Mouse (Mus musculus) WW6 (cell line): ENCODE measurements around the gene Henmt1.
A peak's percentile ranks its signal among the peaks of the same experiment; 100 is the strongest.

Experiments used
- DNase-seq: peaks from one replicate; pipeline ENCODE4 v3.0.0-alpha.2; 2013; ENCODE audit warnings: low read depth, low spot score

The Henmt1 gene

DNA sequence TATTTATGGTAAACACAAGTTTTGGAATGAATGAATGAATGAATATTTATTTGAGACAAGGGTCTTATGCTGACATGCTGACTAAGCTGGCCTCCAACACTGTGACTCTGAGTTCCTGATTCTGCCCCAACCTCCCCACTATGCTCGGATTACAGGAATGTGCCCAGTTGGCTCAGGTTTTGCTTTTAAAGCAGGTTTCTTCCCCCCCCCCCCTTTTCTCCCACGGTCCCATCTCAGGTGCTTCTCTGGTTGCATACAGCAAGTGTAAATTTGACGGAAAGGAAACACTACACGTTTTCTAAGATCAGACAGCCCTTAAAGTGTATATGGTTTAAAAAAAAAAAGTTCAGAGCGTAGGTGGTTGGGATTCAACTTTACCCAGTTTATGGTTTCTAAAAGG lies at the start of gene Henmt1:
Gene Henmt1 (plus strand): TSS at position 301 of the 400 bp plus-strand sequence.
- DNase-seq = no peak

DNA sequence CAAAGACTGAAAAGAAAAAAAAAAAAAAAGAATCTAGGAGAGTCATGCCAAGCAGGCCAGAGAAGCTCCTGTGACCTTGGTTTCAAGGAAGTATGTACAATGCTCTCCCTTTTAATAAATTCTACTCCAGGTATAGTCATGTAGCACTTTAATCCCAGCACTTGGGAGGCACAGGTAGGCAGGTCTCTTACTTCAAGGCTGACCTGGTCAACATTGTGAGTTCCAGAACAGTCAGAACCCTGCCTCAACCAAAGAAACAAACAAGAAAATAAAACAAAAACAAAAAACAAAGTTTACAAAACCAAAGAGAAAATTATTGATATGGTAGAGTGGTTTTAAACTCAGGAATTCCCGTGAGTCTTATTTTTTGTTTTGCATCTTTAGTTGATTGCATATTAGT lies 49.8 kb upstream of the Henmt1 start, which contains the start of gene Fndc7:
Gene Fndc7 (minus strand): TSS at position 101 of the 400 bp plus-strand sequence.
- DNase-seq = no peak

DNA sequence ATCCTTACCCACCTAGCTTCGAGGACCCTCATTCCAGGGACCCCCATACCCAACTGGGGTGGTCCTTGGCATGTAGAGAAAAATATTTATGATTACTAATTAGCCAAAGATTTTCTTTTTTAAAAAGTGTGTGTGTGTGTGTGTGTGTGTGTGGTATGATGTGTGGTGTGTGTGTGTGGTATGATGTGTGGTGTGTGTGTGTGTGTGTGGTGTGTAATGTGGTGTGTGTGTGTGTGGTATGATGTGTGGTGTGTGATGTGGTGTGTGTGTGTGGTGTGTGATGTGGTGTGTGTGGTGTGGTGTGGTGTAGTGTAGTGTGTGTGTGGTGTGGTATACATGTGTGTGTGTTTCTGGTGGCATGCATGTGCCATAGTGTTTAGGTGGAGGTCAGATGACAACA lies 47.6 kb upstream of the Henmt1 start:
- DNase-seq = no peak

DNA sequence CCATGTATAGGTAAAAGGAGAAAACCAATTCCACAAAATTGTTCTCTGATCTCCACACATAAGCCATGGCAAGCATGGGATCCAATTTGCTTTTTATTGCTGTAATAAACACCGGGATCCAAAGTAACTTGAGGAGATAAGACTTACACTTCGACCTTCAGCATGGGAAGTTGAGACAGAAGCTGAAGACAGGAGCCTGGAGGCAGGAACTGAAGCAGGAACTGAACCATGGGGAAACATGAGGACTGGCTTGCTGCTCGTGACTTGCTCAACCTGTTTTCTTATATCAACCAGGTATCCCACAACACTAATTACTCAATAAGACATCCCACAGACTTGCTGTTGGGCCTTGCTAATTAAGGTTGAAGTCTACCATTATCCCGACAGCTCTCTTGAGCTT lies 46.8 kb upstream of the Henmt1 start:
- no peak for DNase-seq

DNA sequence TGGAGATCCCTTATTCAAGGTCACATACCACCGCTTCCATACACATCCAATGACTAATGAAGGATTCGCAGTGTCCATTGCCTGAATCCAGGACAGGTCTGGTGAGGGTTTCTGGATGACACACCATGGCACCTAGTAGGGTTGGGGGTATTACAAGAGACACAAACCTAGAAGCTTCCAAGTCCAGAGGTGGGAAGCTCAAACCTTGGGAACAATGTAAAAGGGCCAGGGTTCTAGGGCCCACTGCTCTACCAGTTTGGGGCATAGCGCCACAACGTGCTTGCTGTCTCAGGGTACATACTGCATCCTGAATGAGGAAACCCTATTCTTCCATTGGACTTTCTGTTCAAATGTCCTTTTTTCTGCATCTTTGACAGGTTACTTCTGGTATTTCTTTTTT lies 41.0 kb upstream of the Henmt1 start:
- DNase-seq = no peak

DNA sequence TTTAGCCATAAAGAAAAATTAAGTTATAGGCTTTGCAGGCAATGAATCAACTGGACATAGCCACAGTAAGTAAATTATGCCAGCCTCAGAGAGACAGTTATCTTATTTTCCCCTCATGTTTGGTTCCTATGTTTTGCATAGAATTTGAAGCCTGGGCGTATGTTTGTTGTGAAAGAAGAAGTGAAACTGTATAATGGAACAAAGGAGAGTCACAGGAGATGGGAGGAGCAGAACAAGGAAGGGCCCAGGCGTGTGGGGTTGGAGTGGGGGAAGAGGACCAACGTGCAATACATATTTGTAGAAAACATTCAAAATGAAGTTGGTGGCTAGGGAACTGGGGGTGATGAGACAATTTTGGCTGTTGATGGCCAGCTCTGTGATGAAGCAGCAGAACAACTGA lies 39.5 kb upstream of the Henmt1 start:
- no peak for DNase-seq

DNA sequence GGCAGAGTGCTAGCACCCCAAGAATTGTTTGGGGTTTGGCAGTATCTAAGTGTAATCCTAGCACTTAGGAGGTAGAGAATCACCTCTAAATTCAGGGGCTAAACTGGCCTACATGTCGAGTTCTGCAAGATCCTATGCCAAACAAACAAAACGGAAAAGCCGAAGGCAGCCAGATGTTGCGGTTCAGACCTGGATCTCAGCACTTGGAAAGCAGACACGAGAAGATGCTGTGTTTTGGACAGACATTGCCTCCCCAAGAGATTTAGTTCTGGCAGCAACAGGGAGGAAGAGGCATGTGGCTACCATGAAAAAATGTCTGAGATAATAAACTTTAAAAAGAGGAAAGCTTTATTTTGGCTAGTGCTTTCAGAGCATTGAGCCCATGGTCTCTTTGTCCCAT lies 39.0 kb upstream of the Henmt1 start:
- DNase-seq = no peak

DNA sequence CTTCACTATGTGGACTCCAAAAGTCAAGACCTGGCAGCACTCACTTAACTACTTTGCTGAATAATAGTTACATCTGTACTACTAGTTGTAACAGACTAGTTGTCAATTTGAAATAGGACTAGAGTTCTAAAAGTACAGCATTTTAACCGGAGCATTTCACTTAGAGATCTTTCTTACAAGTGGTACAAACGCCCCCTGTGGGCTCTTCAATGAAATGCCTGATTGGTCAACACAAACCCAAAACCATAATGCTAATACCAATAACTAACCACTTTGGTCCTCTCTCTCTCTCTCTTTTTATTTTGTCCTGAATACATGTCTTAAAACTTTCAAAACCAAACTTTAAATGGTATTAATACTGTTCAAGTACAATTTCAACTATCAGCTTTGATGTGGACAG lies 37.6 kb upstream of the Henmt1 start:
- DNase-seq = no peak

DNA sequence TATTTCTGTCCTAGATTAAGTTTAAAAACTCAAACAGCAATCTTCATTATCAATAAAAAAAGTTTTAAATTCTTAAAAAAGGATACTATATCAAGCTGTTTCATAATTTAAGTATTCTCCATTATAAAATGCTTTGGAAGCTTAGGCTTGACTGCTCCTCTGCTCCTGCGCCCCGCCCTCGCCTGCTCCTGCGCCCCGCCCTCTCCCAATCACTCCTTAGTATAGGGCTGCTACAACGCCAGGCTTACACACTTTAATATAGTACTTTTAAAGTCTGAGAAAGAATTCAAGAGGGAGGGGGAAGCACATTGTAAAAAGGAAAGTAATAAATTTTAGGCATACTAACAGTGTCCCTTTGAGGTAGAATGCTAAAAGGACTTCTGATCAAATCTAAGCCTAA lies 36.7 kb upstream of the Henmt1 start:
- DNase-seq = no peak

DNA sequence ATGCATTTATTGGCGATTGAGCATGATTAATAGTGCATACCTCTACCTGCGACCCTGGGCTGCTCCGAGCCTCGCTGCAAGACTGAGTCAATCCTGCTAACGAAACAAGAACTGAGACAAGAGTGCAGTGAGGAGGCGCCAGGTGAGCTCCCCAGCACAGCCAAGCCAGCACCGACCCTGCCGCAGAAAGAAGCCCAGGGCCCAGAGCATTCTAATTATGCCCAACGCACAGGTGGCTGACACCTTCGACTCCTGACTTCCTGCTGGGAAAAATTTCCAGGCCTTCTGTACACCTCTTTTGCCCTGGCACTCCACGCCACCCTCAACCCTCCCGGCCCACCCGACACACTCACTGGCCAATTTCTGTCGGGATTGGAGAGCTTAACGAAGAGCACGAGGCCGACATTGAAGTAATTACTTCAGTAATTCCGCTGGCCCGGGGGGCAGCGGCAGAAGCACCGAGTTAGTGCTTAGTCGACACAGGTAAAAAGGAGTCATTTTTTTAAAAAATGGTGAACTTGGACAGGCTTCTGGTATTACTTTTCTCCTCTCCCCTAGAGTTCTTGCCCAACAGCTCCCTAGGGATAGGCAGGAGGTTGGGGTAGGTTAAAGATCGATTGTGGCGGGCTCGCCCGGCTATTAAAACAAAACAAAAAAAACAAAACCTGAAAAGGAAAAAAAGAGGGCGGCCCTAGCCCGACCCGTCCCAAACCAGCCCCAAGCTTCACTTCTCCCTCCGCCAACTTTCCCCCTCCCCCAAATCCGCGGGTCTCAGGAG lies 29.2 kb upstream of the Henmt1 start:
- no peak for DNase-seq

DNA sequence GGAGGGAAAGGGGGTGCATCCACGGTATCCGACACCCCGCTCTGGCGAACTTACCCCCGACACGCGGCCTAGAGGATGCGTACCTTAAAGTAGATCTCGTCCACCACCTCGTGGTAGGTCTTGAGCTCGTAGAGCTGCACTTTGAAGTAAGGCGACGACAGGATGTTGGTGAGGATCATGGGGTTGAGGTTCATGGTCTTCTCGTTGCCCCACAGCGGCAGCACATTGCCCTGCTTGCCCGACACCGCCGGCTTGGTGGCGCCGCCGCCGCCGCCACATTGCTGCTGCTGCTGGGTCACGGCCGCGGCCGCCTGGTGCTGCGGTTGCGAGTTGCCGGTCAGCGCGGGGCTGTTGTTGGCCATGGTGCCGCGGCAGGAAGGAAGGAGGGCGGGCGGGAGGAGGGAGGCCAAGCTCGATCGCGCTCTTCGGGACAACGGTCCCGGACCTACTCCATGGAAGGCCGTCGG lies 28.6 kb upstream of the Henmt1 start:
- peak; percentile 43 for DNase-seq

DNA sequence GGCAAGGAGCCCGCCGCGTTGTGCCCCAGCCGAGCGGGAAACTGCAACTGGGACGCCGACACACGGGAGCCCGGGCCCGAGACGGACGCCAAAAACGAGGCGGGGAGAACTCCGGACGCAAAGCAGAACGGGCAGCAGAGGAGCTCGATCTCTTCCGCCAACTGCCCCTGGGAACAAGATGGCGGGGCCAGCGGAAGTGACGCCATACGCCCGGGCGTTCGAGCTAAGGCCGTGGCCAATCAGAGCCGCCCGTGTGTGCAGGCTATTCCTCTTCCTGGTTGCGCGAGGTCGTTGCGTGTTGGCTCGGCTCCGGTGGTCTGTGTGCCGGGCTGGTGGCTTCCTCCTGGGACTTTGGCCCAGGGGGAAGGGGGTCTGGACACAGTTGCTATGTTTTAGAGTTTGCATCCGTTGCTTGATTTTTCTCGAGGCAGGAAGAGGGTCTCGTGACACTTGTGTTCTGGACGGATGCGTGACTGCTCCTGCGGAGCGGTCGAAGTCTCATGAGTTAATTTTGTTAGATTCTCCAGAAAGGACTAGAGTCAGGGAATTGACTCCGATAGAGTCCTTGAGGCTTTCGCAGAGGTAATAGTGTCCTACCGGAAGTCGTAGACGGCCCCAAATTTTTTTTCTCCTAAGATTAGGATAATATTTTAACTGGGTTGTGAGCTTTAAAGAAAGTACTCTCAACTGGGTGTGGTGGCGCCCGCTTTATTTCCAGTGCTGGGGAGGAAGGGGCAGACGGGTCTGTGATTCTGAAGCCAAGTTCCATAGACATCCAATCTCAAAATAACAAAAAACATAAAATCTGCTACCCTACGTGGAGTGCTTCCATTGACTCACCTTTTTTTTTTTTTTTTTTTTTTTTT lies 27.9 kb upstream of the Henmt1 start, which contains the start of gene Prpf38b:
Gene Prpf38b (minus strand): TSS at position 180 of the 866 bp plus-strand sequence.
- DNase-seq = peak; percentile 84

DNA sequence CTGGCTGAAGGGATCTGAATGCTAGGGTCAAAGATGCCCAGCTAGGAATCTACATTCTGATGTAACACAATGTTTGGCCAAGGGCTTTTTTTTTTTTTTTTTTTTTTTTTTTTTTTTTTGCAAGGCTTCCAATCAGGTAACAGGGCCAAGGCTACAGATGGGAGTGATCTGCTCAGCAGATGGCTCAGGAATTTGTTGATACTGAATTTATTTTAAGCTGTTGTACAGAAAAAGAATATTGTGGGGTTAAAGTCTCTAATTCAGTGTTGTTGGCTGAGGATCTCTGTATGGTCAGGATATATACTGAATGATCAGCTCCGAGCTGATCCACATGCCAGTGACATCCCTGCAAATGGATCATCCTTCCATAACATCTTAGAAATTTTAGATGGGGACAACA lies 23.7 kb upstream of the Henmt1 start:
- DNase-seq = no peak

DNA sequence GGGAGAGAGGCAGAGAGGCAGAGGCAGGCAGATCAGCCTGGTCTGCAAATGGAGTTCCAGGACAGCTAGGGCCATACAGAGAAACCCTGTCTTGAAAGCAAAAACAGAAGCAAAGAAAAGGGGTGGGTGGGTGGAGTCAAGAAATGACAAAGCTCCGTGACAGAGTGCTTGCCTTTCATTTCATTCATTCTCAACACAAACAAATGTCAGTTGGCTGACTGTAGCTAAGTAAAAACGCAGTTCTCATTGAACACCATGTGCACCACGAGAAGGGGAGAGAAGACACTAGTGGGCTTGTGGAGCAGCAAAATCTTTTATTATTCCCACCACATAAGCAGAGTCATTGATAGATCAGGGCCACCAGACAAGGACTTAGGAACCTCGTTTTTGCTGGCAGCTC lies 22.8 kb upstream of the Henmt1 start:
- DNase-seq = no peak

DNA sequence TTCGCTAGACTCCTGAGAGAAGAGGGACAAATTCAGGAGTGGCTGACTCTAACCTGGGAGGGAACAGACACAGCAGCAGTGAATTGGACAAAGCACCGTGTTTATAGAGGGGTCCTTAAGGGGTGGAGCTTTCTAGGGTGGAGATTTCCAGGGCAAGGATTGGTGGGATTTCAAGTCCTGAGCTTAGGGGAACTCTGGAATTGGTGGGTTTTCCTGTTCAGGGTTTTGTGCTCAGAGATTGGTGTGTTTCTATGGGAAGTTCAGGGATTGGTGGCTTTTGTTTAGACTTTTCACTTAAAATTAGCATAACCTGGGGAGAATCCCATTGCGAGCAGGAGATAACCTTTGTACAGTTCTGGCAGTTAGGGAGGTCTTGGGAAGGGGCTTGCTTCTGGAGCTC lies 21.7 kb upstream of the Henmt1 start:
- no peak for DNase-seq

DNA sequence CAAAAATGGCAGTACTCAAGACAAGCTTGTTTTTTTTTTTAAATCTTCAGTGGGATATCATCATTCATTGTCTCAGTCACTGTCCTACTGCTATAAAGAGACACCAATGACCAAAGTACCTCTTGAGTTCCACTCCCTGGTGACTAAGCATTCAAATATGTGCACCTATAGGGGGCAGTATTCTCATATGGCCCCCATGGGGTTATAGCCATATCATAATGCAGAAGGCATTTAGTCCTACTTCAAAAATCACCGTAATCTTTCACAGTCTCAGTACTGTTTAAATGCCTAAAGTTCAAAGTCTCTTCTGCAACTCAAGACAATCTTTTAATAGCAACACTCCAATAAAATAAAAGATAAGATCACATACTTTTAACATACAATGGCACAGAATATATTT lies 20.8 kb upstream of the Henmt1 start:
- DNase-seq = no peak

DNA sequence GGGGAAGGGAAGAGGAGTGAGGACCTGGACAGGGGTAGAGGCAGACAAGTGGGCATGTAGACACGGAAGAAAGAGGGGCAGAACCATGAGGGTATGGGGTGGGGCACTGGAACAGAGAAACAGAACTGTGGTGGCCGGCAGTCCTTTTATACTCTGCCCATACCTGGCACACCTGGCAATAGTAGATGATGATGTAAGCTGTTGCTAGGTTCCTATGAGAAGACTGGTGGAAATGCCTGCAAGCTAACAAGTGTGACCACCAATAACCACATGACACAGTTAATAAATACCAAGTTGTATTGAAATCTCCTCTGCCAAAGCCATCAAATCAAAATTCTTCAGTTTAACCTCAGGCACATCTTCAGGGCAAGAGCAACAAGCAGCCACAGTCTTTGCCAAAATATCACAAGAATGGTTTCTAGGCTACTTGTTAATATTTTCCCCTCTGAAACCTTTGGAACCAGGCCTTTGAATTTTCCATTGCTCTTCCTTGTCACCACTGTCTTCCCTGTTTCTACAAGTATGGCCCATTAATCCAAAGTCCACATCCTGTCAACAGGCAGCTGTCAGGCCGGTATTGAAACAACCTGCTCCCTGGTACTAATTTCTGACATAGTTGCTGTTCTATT lies 19.1 kb upstream of the Henmt1 start:
- DNase-seq = no peak

DNA sequence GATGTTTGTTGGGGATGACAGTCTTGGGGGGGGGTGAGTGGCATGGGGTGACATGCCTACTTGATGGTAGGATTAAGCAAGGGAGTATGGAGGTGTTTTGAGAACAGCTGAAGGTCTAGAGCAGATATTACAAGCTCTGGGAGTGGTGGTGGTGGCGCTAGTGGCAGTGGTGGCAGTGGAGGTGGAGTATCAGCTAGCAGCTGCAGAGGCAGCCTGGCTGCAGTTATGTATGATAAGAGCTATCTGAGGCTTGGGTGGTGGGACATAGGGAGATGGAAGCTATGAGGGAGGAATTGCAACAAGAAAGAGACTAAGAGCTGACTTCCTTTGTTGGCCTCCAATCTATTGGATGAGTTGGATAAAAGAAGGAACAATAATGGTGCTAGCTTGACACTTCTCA lies 17.9 kb upstream of the Henmt1 start:
- DNase-seq = no peak

DNA sequence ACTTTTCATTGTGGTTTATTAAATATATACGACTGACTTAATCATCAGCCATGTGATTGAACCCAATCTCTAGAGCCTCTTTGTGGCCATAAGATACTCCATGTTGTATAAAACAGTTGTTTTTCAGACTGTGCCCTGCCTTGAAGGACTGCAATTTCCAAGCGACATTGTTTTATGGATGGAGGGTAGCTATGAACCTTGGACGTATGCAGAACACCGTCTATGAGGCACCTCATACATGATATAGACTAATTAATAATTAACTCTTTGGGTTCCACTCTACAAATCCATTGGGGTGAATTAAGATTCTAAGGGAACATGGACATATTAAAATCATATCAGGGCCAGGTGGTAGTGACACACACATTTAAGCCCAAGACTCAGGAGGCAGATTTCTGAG lies 14.0 kb upstream of the Henmt1 start:
- DNase-seq = no peak

DNA sequence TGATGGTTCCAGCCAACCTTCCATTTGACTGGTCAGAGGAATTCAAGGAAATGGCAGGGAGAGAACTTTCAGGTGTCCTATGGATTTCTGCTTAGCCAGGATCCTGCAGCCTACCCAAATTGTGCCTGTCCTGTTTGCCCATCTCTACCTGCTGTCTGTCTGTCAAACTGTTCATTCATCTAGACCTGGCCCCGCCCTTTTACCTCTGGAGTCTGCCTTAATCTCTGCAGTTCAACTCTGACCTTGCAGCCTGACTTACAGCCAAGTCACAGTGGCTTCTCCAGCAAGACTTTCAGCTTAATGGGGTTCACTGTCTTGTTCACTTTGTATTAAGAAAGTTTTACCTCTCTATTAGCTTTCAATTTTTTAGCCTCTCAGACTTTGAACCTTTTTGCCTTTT lies 13.4 kb upstream of the Henmt1 start:
- no peak for DNase-seq

DNA sequence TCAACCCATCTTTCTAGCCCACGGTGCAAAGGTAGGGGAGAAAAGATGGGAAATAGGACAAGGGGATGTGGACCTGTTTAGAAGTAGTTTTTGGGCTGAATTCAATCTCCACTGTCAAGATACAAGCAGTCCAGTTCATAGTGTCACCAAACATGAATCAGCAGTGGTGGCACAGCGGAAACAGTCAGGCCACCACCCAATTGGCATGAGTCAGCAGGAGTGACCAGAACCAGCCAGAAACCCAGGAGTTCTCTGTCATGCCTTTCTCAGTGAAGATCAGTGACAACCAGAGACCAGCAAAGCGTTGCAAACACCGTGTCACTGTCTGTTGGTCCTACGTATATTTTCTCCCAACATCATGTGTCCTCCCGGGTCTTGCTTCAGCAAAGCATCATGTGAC lies 6.1 kb upstream of the Henmt1 start:
- no peak for DNase-seq

DNA sequence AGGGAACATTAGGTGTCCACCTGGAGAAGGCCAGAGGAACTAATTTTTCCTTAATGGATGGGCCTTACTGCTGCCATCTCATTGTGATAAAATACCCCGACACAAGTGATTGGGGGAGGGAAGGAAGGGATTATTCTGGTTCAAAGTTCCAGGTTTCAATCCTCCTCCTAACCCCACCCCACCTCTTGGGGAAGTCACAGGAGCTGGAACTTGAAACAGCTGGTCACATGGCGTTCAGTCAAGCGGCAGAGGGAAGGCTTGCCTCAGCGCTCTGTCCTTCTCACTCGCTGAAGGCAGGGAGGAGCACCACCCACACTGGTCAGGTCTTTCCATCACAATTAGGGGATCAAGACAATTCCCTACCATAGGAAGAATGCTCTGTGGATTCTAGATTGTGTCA lies 982 bp upstream of the Henmt1 start:
- DNase-seq = no peak
